Mouse (Mus musculus) ES-Bruce4 (cell line): ENCODE results near the gene Rab1a. TPM values are rescaled to one million over a fixed set of nuclear protein-coding genes. Genes with fewer than 3 reads are reported as not detected.
A peak's percentile ranks its signal among the peaks of the same experiment; 100 is the strongest.
"Not testable (repeated sequence)": the region's sequence is repeated elsewhere in the genome, so short reads cannot be mapped to it uniquely, and the experiment has no call there.

Experiments used
- H3K27ac ChIP-seq: 2 replicates; pipeline ENCODE4 v1.5.1; 2012; ENCODE audit warnings: low read length, inconsistent platforms; ENCODE audit not compliant: insufficient read depth
- H3K27me3 ChIP-seq: 2 replicates; pipeline ENCODE4 v1.6.1; 2012; ENCODE audit warnings: mild to moderate bottlenecking, low read length, inconsistent platforms; ENCODE audit not compliant: control insufficient read depth, poor library complexity, insufficient read depth, severe bottlenecking
- H3K36me3 ChIP-seq: 2 replicates; pipeline ENCODE4 v1.6.1; 2012; ENCODE audit warnings: inconsistent platforms, mild to moderate bottlenecking, low read length, moderate library complexity; ENCODE audit not compliant: control insufficient read depth, poor library complexity, insufficient read depth, severe bottlenecking
- H3K4me1 ChIP-seq: one replicate; pipeline ENCODE4 v1.8.1; 2011; ENCODE audit warnings: low read length; ENCODE audit not compliant: control insufficient read depth, insufficient read depth
- H3K4me3 ChIP-seq: 2 replicates; pipeline ENCODE4 v1.5.1; 2011; ENCODE audit warnings: low read depth, mild to moderate bottlenecking, low read length
- H3K9ac ChIP-seq: 2 replicates; pipeline ENCODE4 v1.6.1; 2012; ENCODE audit warnings: low read depth, mild to moderate bottlenecking, inconsistent platforms; ENCODE audit not compliant: poor library complexity, severe bottlenecking
- H3K9me3 ChIP-seq: replicated peaks from 2 replicates; pipeline ENCODE4 v1.6.1; 2012; ENCODE audit warnings: mild to moderate bottlenecking, low read length, inconsistent platforms; ENCODE audit not compliant: control insufficient read depth, poor library complexity, insufficient read depth, severe bottlenecking
- CTCF ChIP-seq: IDR thresholded peaks from one replicate; pipeline ENCODE4 v1.8.1; 2011; ENCODE audit warnings: low read depth, low read length
- EP300 ChIP-seq: IDR thresholded peaks from 2 replicates; pipeline ENCODE4 v1.6.1; 2011; ENCODE audit warnings: low read depth, low read length; ENCODE audit not compliant: insufficient read depth
- POLR2A ChIP-seq: IDR thresholded peaks from one replicate; pipeline ENCODE4 v1.8.1; 2011; ENCODE audit warnings: low read length; ENCODE audit not compliant: insufficient read depth
- polyA plus RNA-seq: library from polyadenylated mRNA; stranded (reverse); fragments of >200 nt; gene quantifications from 2 replicates; pipeline ENCODE4 v1.2.4, GENCODE M21; 2011; ENCODE audit warnings: low read depth; ENCODE audit not compliant: missing spikeins, insufficient read depth, insufficient read length

Gene Rab1a
- polyA plus RNA-seq, 1 experiment: 407 TPM

DNA sequence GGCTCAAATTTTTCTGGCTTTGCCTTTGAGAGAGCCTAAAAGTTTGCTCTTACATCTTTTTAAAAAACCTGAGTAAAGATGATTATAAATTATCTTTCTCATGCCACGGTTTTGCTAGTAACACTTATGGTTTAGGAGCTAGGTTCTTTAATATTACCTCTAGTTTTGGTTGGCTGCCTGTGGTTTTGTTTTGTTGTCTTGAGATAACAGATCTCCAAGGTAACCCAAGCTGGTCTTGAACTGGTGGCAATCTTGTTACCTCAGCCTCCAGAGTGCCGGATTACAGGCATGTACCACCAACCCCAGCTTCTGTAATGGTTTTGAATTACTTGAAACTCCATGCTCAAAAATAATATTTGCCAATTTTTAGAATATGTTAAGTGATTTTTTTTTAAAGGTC, 10.6 kb downstream of the Rab1a start:
- Histone ChIP-seq H3K36me3 (peaks cover 26% of the 10 kb centered on the region), H3K9me3 (no peaks in the 10 kb centered on the region), H3K4me3 (no peak overlapping the region), H3K27ac (peak overlapping the region; percentile 65; the same call in 1 of the 2 replicates), H3K27me3 (no peaks in the 10 kb centered on the region), H3K4me1 (peaks cover 5% of the 10 kb centered on the region), H3K9ac (no peak overlapping the region)
- TF ChIP-seq POLR2A: no peak
- TF ChIP-seq EP300: no peak
- no peak for TF ChIP-seq CTCF

DNA sequence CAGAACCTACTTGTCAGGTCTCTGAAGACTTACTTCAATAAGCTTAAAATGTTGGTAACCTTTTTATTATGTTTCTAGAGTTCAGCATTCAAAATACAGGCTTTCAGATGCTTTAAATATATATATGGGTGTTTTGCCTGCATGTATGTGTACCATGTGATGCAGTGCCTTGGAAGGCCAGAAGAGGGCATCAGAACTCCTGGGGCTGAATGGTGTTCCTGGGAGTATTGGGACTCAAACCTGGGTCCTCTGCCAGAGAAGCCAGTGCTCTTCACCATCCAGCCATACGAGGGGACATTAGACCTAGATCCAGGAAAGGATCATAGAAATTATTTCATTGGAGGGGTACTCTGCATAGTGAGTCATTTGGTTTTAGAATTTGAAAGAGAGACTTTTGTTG, 13.5 kb downstream of the Rab1a start:
- H3K4me1 ChIP-seq: peaks cover 2% of the 10 kb centered on the region

DNA sequence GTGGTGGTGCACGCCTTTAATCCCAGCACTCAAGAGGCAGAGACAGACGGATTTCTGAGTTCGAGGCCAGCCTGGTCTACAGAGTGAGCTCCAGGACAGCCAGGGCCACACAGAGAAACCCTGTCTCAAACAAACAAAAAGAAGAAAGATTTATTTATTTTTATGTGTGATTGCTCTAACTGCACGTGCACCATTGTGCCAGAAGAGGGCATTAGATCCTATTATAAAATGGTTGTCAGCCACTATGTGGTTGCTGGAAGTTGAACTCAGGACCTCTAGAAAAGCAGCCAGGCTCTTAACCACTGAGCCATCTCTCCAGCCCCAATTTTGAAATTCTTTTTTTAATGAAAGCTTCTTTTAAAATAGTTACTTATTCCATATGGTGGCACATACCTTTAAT, 15.2 kb downstream of the Rab1a start:
- Histone ChIP-seq H3K4me3 (no peak overlapping the region), H3K9ac (no peak overlapping the region), H3K4me1 (peaks cover 2% of the 10 kb centered on the region), H3K27me3 (no peaks in the 10 kb centered on the region), H3K27ac (no peak overlapping the region), H3K9me3 (no peaks in the 10 kb centered on the region), H3K36me3 (peaks cover 56% of the 10 kb centered on the region)
- TF ChIP-seq EP300 (no peak), CTCF (no peak), POLR2A (no peak)

More for the DNA sequence above, 13.5 kb downstream of the Rab1a start:
- no peaks in the 10 kb centered on the region for H3K27me3 ChIP-seq
- TF ChIP-seq CTCF (peak; percentile 54), POLR2A (no peak), EP300 (no peak)
- H3K9me3 ChIP-seq: no peaks in the 10 kb centered on the region
- H3K27ac ChIP-seq: 0 out of 2 replicates have a peak overlapping the region, but pooled peaks have one; percentile 15
- H3K4me3 ChIP-seq: no peak overlapping the region
- peaks cover 45% of the 10 kb centered on the region for H3K36me3 ChIP-seq
- H3K9ac ChIP-seq: no peak overlapping the region

DNA sequence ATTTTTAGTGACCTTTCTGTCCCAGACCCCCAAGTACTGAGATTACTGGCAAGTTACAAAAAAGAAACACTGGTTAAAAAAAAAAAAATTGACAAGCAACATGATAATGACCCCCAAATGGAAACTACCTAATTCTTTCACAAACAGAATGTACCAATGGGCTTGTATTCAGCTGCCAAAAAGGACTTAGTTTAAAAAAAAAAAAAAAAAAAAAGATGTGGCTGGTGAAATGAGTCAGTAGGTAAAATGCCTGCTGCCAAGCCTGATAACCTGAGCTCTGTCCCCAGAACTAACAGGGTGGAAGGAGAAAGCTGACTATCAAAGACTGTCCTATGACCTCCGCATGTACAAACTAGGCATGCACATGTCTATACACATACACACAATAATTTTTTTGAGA, 16.0 kb downstream of the Rab1a start:
- Histone ChIP-seq H3K27me3 (no peaks in the 10 kb centered on the region), H3K9me3 (no peaks in the 10 kb centered on the region), H3K36me3 (peaks cover 59% of the 10 kb centered on the region), H3K4me3 (no peak overlapping the region), H3K9ac (no peak overlapping the region), H3K27ac (no peak overlapping the region), H3K4me1 (peaks cover 2% of the 10 kb centered on the region)
- TF ChIP-seq POLR2A (no peak), CTCF (no peak), EP300 (no peak)

DNA sequence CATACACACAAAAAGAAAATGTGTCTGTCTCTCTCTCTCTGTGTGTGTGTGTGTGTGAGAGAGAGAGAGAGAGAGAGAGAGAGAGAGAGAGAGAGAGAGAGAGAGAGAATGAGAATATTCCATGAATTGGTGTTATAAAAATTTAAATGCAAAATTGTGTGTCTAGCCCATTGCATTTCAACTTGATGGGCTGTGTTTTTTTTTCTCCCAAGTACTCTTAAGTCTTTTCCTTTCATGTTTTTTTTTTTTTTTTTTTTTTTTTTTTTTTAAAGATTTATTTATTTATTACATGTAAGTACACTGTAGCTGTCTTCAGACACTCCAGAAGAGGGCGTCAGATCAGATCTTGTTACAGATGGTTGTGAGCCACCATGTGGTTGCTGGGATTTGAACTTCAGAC, 20.4 kb downstream of the Rab1a start:
- not testable (repeated sequence) for H3K4me1 ChIP-seq, H3K9ac ChIP-seq, H3K27ac ChIP-seq, H3K4me3 ChIP-seq, H3K9me3 ChIP-seq, H3K27me3 ChIP-seq
- peaks cover 85% of the 10 kb centered on the region for H3K36me3 ChIP-seq

DNA sequence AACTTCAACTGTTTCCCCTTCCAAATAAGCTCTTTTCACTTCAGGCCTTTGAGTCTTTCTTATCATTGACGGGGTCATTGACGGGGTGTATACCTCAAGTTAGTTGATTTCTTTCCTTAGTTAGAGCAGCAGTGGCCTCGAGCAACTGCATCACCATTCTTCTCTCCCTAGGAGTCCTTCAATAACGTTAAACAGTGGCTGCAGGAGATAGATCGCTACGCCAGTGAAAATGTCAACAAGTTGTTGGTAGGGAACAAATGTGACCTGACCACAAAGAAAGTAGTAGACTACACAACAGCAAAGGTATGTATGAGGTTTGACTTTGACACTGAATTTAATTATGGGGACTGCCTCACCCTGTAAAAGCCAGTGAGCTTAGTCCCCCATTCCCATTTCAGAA, 23.0 kb downstream of the Rab1a start:
- no peaks in the 10 kb centered on the region for H3K9me3 ChIP-seq
- TF ChIP-seq EP300 (no peak), POLR2A (no peak), CTCF (no peak)
- H3K4me3 ChIP-seq: no peak overlapping the region
- H3K4me1 ChIP-seq: peaks cover 13% of the 10 kb centered on the region
- peak overlapping the region; percentile 60 for H3K9ac ChIP-seq
- no peaks in the 10 kb centered on the region for H3K27me3 ChIP-seq
- peaks cover 81% of the 10 kb centered on the region for H3K36me3 ChIP-seq
- H3K27ac ChIP-seq: peak overlapping the region; percentile 97

DNA sequence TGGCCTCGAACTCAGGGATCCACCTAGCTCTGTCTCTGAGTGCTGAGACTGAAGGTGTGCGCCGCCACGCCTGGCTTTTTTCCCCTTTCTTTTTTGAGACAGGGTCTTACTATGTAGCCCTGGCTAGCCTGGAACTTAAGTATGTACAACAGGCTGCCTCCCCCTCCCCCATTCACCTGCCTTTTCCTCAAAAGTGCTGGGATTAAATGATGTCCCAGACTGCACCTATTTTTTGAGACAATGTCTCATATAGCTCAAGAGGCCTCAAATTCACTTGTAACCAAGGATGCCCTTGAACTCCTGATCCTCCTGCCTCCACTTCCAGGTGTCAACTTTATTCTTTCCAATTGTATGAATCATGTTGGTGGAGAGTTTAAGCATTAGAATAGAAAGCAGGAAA, 24.7 kb downstream of the Rab1a start:
- Histone ChIP-seq H3K27ac (peak overlapping the region; percentile 76), H3K27me3 (no peaks in the 10 kb centered on the region), H3K4me3 (no peak overlapping the region), H3K36me3 (peaks cover 74% of the 10 kb centered on the region), H3K9ac (peak overlapping the region; percentile 61), H3K4me1 (peaks cover 17% of the 10 kb centered on the region), H3K9me3 (no peaks in the 10 kb centered on the region)
- no peak for TF ChIP-seq POLR2A
- no peak for TF ChIP-seq CTCF
- TF ChIP-seq EP300: no peak
